Mouse (Mus musculus) heart, adult 2 months (tissue): ENCODE data around the gene Slc4a8.

Source experiments
- CTCF ChIP-seq: fragments of 200-600 bp; IDR thresholded peaks from 2 replicates; pipeline ENCODE4 v1.8.1; 2022; ENCODE audit warnings: antibody characterized with exemption, mild to moderate bottlenecking, moderate library complexity
- EP300 ChIP-seq: fragments of 200-500 bp; IDR thresholded peaks from 2 replicates; pipeline ENCODE4 v1.6.1; 2011; ENCODE audit warnings: low read depth, low read length, control low read depth; ENCODE audit not compliant: insufficient read depth
- POLR2A ChIP-seq: fragments of 200-500 bp; IDR thresholded peaks from 2 replicates; pipeline ENCODE4 v1.6.1; 2011; ENCODE audit warnings: mild to moderate bottlenecking, low read depth, low read length, control low read depth; ENCODE audit not compliant: insufficient read depth

- TF ChIP-seq POLR2A (no peak), EP300 (no peak), CTCF (no peak)
Observed at GRCm38 (mm10) chr15:100723505-100723904, 38.0 kb upstream of the Slc4a8 start.
